Mouse (Mus musculus): Measurements from ENCODE around the gene Neu2. TPM values are rescaled to one million over a fixed set of nuclear protein-coding genes. Genes with fewer than 3 reads are reported as not detected.
A peak's percentile ranks its signal among the peaks of the same experiment; 100 is the strongest.

Neu2 gene
- polyA plus RNA-seq, 1 experiment from 2014 or later, result 2.3 TPM

DNA sequence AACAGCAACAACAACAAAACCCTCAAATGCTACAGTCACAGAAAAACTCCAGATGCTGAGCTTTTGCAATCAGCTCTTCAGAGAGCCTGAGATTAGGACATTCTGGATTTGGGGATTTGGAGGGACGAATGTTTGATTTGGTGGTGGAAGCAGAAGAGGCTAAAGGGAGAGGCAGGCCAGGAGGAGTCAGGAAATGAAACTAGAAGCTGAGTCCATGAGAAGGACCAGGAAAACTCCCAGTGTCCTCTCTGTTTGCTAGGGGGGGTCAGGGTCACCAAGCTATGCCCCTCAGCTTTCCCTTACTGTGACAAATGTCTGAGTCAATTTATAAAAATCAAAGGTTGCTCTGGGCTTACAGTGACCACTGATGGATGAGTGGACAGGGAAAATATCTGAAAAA lies 43.9 kb downstream of the Neu2 start:
- no peaks in the 10 kb centered on the region for H3K4me1 ChIP-seq (ENCODE audit: control insufficient read depth, insufficient read depth, low read length)
- no peaks in the 10 kb centered on the region for H3K36me3 ChIP-seq (ENCODE audit: control insufficient read depth, insufficient read depth, low read length)
- WGBS, result 52% methylated on average over 1 of the region's 1 CpGs
- H3K4me3 ChIP-seq (ENCODE audit: low read depth, low read length), result no peak overlapping the region
- H3K27me3 ChIP-seq (ENCODE audit: control insufficient read depth, insufficient read depth, low read length), result no peaks in the 10 kb centered on the region
- no peak for ATAC-seq (ENCODE audit: insufficient number of reproducible peaks, insufficient read depth, low FRiP score, low read depth)
- no peak overlapping the region for H3K9ac ChIP-seq (replicated peaks; ENCODE audit: low read depth, low read length)
- H3K9me3 ChIP-seq (ENCODE audit: control insufficient read depth, low read depth, low read length), result no peaks in the 10 kb centered on the region
- no peak overlapping the region for H3K27ac ChIP-seq (ENCODE audit: low read length)
- H3K4me2 ChIP-seq (replicated peaks; ENCODE audit: low read depth, low read length), result no peak overlapping the region

DNA sequence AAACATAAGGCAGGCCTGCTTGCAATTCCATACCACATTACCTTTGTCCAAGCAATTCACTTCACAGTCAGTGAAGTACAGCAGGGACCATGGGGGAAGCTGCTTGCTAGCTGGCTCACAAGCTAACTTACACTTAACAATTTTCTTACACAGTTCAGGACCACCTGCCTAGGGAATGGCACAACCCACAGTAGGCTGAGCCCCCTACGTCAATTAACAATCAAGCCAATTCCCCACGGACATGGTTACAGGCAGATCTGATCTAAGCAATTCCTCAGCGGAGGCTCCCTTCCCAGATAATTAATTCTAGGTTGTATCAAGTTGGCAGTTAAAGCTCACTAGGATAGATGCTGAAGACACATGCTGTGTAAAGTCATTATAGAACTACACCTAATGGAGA lies 53.3 kb downstream of the Neu2 start:
- WGBS, result 74% methylated on average over 3 of the region's 3 CpGs
- ATAC-seq (ENCODE audit: insufficient number of reproducible peaks, insufficient read depth, low FRiP score, low read depth), result no peak
- H3K27ac ChIP-seq (ENCODE audit: low read length), result no peak overlapping the region
- H3K27me3 ChIP-seq (ENCODE audit: control insufficient read depth, insufficient read depth, low read length), result no peaks in the 10 kb centered on the region
- no peaks in the 10 kb centered on the region for H3K9me3 ChIP-seq (ENCODE audit: control insufficient read depth, low read depth, low read length)
- H3K4me3 ChIP-seq (ENCODE audit: low read depth, low read length), result no peak overlapping the region
- no peaks in the 10 kb centered on the region for H3K36me3 ChIP-seq (ENCODE audit: control insufficient read depth, insufficient read depth, low read length)
- no peak overlapping the region for H3K9ac ChIP-seq (replicated peaks; ENCODE audit: low read depth, low read length)
- H3K4me1 ChIP-seq (ENCODE audit: control insufficient read depth, insufficient read depth, low read length), result no peaks in the 10 kb centered on the region
- H3K4me2 ChIP-seq (replicated peaks; ENCODE audit: low read depth, low read length), result no peak overlapping the region

DNA sequence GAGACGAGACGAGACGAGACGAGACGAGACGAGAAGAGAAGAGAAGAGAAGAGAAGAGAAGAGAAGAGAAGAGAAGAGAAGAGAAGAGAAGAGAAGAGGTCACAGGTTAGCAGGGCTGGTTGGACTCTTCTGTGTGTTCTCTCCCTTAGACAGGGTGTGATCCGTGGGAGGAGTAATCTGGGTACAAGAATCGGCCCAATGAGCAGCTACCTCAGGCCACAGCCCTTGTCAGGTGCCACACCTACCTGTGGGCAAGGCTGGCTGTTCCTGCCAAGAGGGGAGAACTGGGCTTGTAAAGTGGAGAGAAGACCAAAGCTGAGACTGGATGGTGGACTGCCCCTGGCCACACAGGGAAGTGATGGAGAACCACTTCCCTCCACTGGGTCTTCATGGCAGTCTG lies 56.1 kb downstream of the Neu2 start:
- no peak overlapping the region for H3K9ac ChIP-seq (replicated peaks; ENCODE audit: low read depth, low read length)
- no peaks in the 10 kb centered on the region for H3K36me3 ChIP-seq (ENCODE audit: control insufficient read depth, insufficient read depth, low read length)
- ATAC-seq (ENCODE audit: insufficient number of reproducible peaks, insufficient read depth, low FRiP score, low read depth), result no peak
- WGBS, result 95% methylated on average over 7 of the region's 8 CpGs
- H3K4me2 ChIP-seq (replicated peaks; ENCODE audit: low read depth, low read length), result no peak overlapping the region
- H3K4me3 ChIP-seq (ENCODE audit: low read depth, low read length), result no peak overlapping the region
- no peaks in the 10 kb centered on the region for H3K9me3 ChIP-seq (ENCODE audit: control insufficient read depth, low read depth, low read length)
- no peaks in the 10 kb centered on the region for H3K4me1 ChIP-seq (ENCODE audit: control insufficient read depth, insufficient read depth, low read length)
- H3K27me3 ChIP-seq (ENCODE audit: control insufficient read depth, insufficient read depth, low read length), result no peaks in the 10 kb centered on the region
- no peak overlapping the region for H3K27ac ChIP-seq (ENCODE audit: low read length)

DNA sequence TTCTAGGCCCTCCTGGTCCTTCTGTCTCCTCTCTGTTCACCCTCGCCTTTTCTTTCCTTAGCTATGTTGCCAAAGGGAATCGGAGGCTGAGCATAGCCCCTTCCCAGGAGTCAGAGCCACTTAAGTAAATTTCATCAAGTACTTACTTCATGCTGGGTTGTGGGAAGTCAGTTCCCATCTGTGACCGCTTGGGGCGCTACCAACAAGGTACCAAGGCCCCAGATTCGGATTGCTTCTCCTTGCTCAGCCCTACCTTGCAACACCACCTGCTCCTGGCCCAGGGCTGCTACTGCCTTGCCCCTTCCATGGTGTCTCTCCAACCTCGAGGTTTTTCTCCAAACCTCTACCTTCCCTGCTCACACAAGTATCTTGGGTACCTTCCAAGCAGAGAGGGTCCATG lies 58.7 kb downstream of the Neu2 start:
- Histone ChIP-seq H3K27ac (ENCODE audit: low read length) (no peak overlapping the region), H3K27me3 (ENCODE audit: control insufficient read depth, insufficient read depth, low read length) (no peaks in the 10 kb centered on the region), H3K36me3 (ENCODE audit: control insufficient read depth, insufficient read depth, low read length) (no peaks in the 10 kb centered on the region), H3K4me3 (ENCODE audit: low read depth, low read length) (no peak overlapping the region), H3K4me1 (ENCODE audit: control insufficient read depth, insufficient read depth, low read length) (no peaks in the 10 kb centered on the region), H3K4me2 (replicated peaks; ENCODE audit: low read depth, low read length) (no peak overlapping the region), H3K9me3 (ENCODE audit: control insufficient read depth, low read depth, low read length) (no peaks in the 10 kb centered on the region), H3K9ac (replicated peaks; ENCODE audit: low read depth, low read length) (no peak overlapping the region)
- WGBS, result 45% methylated on average over 6 of the region's 6 CpGs
- no peak for ATAC-seq (ENCODE audit: insufficient number of reproducible peaks, insufficient read depth, low FRiP score, low read depth)

DNA sequence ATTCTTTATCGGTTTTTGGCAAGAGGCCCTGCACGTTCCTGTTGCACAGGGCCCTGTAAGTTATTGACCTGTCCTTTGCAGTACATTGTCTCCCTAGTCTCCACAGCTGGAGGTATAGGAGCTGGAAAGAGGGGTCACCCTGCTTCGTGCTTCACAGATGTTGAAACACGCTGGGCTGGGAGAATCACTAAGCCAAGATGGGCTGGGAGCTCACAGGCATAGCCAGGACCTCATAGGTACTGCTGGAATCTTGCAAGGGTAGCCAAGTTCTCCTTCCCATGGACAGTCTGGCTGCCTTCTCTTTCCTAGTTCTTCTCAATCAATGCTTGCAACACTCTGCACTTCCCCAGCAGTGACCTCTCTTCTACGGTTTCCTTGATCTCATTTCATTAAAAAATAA lies 63.6 kb downstream of the Neu2 start:
- Histone ChIP-seq H3K9me3 (ENCODE audit: control insufficient read depth, low read depth, low read length) (no peaks in the 10 kb centered on the region), H3K36me3 (ENCODE audit: control insufficient read depth, insufficient read depth, low read length) (no peaks in the 10 kb centered on the region), H3K27ac (ENCODE audit: low read length) (peak overlapping the region; percentile 21; the same call in 1 of the 2 replicates), H3K9ac (replicated peaks; ENCODE audit: low read depth, low read length) (no peak overlapping the region), H3K4me2 (replicated peaks; ENCODE audit: low read depth, low read length) (peak overlapping the region; percentile 11; the same call in 1 of the 2 replicates), H3K27me3 (ENCODE audit: control insufficient read depth, insufficient read depth, low read length) (no peaks in the 10 kb centered on the region), H3K4me3 (ENCODE audit: low read depth, low read length) (peak overlapping the region; percentile 15; the same call in 1 of the 2 replicates), H3K4me1 (ENCODE audit: control insufficient read depth, insufficient read depth, low read length) (no peaks in the 10 kb centered on the region)
- no peak for ATAC-seq (ENCODE audit: insufficient number of reproducible peaks, insufficient read depth, low FRiP score, low read depth)
- 65% methylated on average over 5 of the region's 5 CpGs for WGBS

DNA sequence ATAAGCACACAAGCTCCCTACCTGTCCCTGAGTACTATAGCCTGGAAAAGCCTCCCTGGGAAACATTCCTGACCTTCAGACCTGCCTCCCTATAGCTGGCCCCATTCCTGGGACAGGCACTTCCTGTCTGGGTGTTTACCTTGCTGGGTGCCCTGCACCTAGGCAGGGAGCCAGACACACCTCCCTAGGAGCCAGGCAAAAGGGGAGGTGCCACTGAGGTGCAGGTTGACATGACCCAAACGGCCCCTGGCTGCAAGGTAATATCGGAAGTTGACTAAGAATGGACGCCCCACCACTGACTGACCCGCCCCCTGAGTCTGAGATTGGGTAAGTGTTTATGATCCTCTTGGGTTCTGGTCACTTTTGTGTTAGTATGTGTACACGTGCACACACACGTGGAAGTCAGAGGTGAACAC lies 64.1 kb downstream of the Neu2 start, which contains the start of gene Ngef:
Gene Ngef (minus strand): TSS at position 71 of the 416 bp plus-strand sequence.
- ATAC-seq (ENCODE audit: insufficient number of reproducible peaks, insufficient read depth, low FRiP score, low read depth), result peak; percentile 91
- Histone ChIP-seq H3K27me3 (ENCODE audit: control insufficient read depth, insufficient read depth, low read length) (no peaks in the 10 kb centered on the region), H3K36me3 (ENCODE audit: control insufficient read depth, insufficient read depth, low read length) (no peaks in the 10 kb centered on the region), H3K4me3 (ENCODE audit: low read depth, low read length) (peak within 1 kb of the TSS; percentile 15; the same call in 1 of the 2 replicates), H3K4me1 (ENCODE audit: control insufficient read depth, insufficient read depth, low read length) (no peaks in the 10 kb centered on the region), H3K9me3 (ENCODE audit: control insufficient read depth, low read depth, low read length) (no peaks in the 10 kb centered on the region), H3K27ac (ENCODE audit: low read length) (peak within 1 kb of the TSS; percentile 34; the same call in 1 of the 2 replicates), H3K9ac (replicated peaks; ENCODE audit: low read depth, low read length) (no peak within 1 kb of the TSS), H3K4me2 (replicated peaks; ENCODE audit: low read depth, low read length) (peak within 1 kb of the TSS; percentile 11; the same call in 1 of the 2 replicates)
- WGBS, result 58% methylated on average over 6 of the region's 6 CpGs

DNA sequence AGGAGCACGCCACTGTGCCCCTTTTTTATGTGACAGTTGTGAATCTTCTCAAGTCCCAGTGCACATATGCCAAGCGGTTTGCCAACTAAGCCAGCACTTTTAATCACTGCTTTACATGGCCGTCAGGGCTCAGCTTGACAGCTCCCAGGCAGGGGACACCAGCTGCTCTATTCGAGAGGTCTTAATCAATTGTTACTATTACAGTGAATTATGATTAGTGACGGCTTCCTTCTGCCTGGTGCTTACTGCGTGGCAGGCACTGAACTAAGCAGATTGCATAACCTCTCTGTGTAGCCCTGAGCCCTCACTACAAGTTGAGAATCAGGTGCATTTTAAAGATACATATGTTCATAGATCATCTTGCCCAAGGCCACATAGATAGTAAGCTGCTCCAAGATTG lies 64.7 kb downstream of the Neu2 start:
- Histone ChIP-seq H3K36me3 (ENCODE audit: control insufficient read depth, insufficient read depth, low read length) (no peaks in the 10 kb centered on the region), H3K27ac (ENCODE audit: low read length) (peak overlapping the region; percentile 34; the same call in 1 of the 2 replicates), H3K9ac (replicated peaks; ENCODE audit: low read depth, low read length) (no peak overlapping the region), H3K4me1 (ENCODE audit: control insufficient read depth, insufficient read depth, low read length) (no peaks in the 10 kb centered on the region), H3K4me2 (replicated peaks; ENCODE audit: low read depth, low read length) (no peak overlapping the region), H3K9me3 (ENCODE audit: control insufficient read depth, low read depth, low read length) (no peaks in the 10 kb centered on the region), H3K27me3 (ENCODE audit: control insufficient read depth, insufficient read depth, low read length) (no peaks in the 10 kb centered on the region), H3K4me3 (ENCODE audit: low read depth, low read length) (no peak overlapping the region)
- 42% methylated on average over 6 of the region's 6 CpGs for WGBS
- ATAC-seq (ENCODE audit: insufficient number of reproducible peaks, insufficient read depth, low FRiP score, low read depth), result no peak

DNA sequence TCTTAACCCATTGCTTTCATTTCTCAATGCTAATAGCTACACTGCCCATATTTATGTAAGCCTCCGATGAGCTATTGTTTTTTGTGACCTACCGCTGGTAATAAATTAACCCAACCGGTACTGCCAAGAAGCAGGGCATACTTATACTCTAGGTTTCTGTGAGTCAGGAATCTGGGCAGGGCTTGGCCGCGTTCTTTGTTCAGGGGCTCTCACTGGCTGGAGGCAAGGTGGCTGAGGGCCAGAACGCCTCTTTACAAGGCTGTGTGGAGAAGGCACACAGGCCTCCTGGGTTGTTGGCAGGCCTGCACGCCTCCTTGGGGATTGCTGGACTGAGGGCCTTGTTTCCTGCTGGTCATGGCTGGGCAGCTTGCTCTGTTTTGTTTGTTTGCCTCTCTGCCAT lies 65.1 kb downstream of the Neu2 start:
- Histone ChIP-seq H3K4me2 (replicated peaks; ENCODE audit: low read depth, low read length) (no peak overlapping the region), H3K4me1 (ENCODE audit: control insufficient read depth, insufficient read depth, low read length) (no peaks in the 10 kb centered on the region), H3K27ac (ENCODE audit: low read length) (peak overlapping the region; percentile 70), H3K9ac (replicated peaks; ENCODE audit: low read depth, low read length) (no peak overlapping the region), H3K36me3 (ENCODE audit: control insufficient read depth, insufficient read depth, low read length) (no peaks in the 10 kb centered on the region), H3K9me3 (ENCODE audit: control insufficient read depth, low read depth, low read length) (no peaks in the 10 kb centered on the region), H3K27me3 (ENCODE audit: control insufficient read depth, insufficient read depth, low read length) (no peaks in the 10 kb centered on the region), H3K4me3 (ENCODE audit: low read depth, low read length) (no peak overlapping the region)
- ATAC-seq (ENCODE audit: insufficient number of reproducible peaks, insufficient read depth, low FRiP score, low read depth), result peak; percentile 80
- 43% methylated on average over 7 of the region's 7 CpGs for WGBS

DNA sequence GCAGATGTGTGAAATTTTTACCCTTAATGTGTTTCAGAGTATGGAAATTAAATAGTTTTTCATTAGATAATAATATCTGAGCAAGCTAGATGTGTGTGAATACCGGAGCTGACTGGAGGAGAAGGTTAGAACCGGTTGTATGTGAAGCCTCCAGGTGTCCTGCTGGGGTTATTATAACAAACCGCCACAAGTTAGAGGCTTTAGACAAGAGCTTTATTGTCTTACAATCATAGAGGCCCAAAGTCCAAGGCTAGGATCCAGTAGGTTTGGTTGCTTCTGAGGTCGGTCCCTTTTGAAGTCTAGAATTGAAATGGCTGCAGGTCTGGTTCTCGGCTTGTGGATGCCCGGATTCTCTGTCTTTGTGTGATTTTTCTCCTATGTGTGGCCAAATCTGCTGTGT lies 69.3 kb downstream of the Neu2 start:
- no peaks in the 10 kb centered on the region for H3K4me1 ChIP-seq (ENCODE audit: control insufficient read depth, insufficient read depth, low read length)
- H3K4me3 ChIP-seq (ENCODE audit: low read depth, low read length), result no peak overlapping the region
- H3K27me3 ChIP-seq (ENCODE audit: control insufficient read depth, insufficient read depth, low read length), result no peaks in the 10 kb centered on the region
- no peaks in the 10 kb centered on the region for H3K36me3 ChIP-seq (ENCODE audit: control insufficient read depth, insufficient read depth, low read length)
- no peak for ATAC-seq (ENCODE audit: insufficient number of reproducible peaks, insufficient read depth, low FRiP score, low read depth)
- H3K27ac ChIP-seq (ENCODE audit: low read length), result no peak overlapping the region
- H3K9ac ChIP-seq (replicated peaks; ENCODE audit: low read depth, low read length), result no peak overlapping the region
- H3K9me3 ChIP-seq (ENCODE audit: control insufficient read depth, low read depth, low read length), result no peaks in the 10 kb centered on the region
- H3K4me2 ChIP-seq (replicated peaks; ENCODE audit: low read depth, low read length), result no peak overlapping the region
- 82% methylated on average over 6 of the region's 6 CpGs for WGBS

Measured in stomach, embryonic 14.5 days (tissue).